ENCODE assay signal across 11 mouse cellular contexts in genomic region chr6:97792104-97792503, GRCm38 (mm10). TPM values are rescaled to one million over a fixed set of nuclear protein-coding genes. Genes with fewer than 3 reads are reported as not detected.
DNase-seq lines count a peak whose midpoint lies in the region; TF ChIP-seq lines count a peak whose summit lies in the region.
"Had no signal": no experiment of that assay in that cellular context is flagged by ENCODE, and none has a peak within 500 bp of the region (broad histone marks: within the 10 kb centered on the region; RNA-seq: fewer than 3 reads in every experiment).

No protein-coding gene starts in this region.

- peaks cover 4 to 10% of the 10 kb centered on the region in 2 experiments; a peak in 3 of 4 replicates for H3K4me1 ChIP-seq in CH12.LX (ENCODE audit: control insufficient read depth in 1 of 2, insufficient read depth in 2 of 2)
- H3K4me1 ChIP-seq in cortical plate, adult 2 months (ENCODE audit: control insufficient read depth, insufficient read depth, low read length) = no peaks in the 10 kb centered on the region
- H3K4me1 ChIP-seq: embryonic facial prominence, embryonic 13.5 days had no signal

- TF ChIP-seq POLR2A in CH12.LX (IDR thresholded peaks at IDR 0.05; ENCODE audit: low read depth, low read length) = no peak
- TF ChIP-seq POLR2A in cortical plate, adult 2 months (IDR thresholded peaks at IDR 0.05; ENCODE audit: extremely low read depth, insufficient read depth, low read length) = no peak

- peak in 1 of 2 experiments; percentile 71; a peak in 2 of 4 replicates for TF ChIP-seq CTCF in CH12.LX (conservative IDR thresholded peaks at IDR 0.05 in 1 of 2, IDR thresholded peaks at IDR 0.05 in 1 of 2; ENCODE audit: low read depth in 2 of 2, low read length in 2 of 2)
- TF ChIP-seq CTCF in cortical plate, adult 2 months (IDR thresholded peaks at IDR 0.05; ENCODE audit: extremely low read depth, insufficient read depth, low read length) = peak; percentile 49

- H3K27ac ChIP-seq in CH12.LX (ENCODE audit: insufficient read depth, low read depth) = no peak overlapping the region
- H3K27ac ChIP-seq in cortical plate, adult 2 months (ENCODE audit: insufficient read depth, low read length) = no peak overlapping the region
- H3K27ac ChIP-seq: embryonic facial prominence, embryonic 13.5 days had no signal

- no peaks in the 10 kb centered on the region for H3K27me3 ChIP-seq in CH12.LX (replicated peaks)
- H3K27me3 ChIP-seq: embryonic facial prominence, embryonic 13.5 days had no signal

- peaks cover 4% of the 10 kb centered on the region for H3K9me3 ChIP-seq in CH12.LX (replicated peaks; ENCODE audit: low read length)
- H3K9me3 ChIP-seq: embryonic facial prominence, embryonic 13.5 days had no signal

- H3K79me2 ChIP-seq in CH12.LX (replicated peaks; ENCODE audit: control insufficient read depth, extremely low read depth, insufficient read depth, poor library complexity, severe bottlenecking) = no peaks in the 10 kb centered on the region; the same call in 1 of the 2 replicates

- H3K4me3 ChIP-seq in CH12.LX (replicated peaks in 1 of 3; ENCODE audit: low read depth in 2 of 3, low read length in 2 of 3, poor library complexity in 1 of 3) = no peak overlapping the region
- H3K4me3 ChIP-seq in cortical plate, adult 2 months (ENCODE audit: insufficient read depth, low read length) = no peak overlapping the region
- H3K4me3 ChIP-seq: embryonic facial prominence, embryonic 13.5 days had no signal

- H3K36me3 ChIP-seq in CH12.LX (replicated peaks in 1 of 2; ENCODE audit: control insufficient read depth in 1 of 2, insufficient read depth in 1 of 2, low read length in 1 of 2) = no peaks in the 10 kb centered on the region
- H3K36me3 ChIP-seq: embryonic facial prominence, embryonic 13.5 days had no signal

- peak; percentile 38 for DNase-seq in adrenal gland, adult 2 months
- DNase-seq in adrenal gland, adult 8-10 months = no peak
- DNase-seq in kidney, postnatal 14 days = peak; percentile 31
- no peak for DNase-seq in kidney, adult 11 months
- DNase-seq in CH12.LX (ENCODE audit: extremely low read depth) (no peak), adipocyte (ENCODE audit: low spot score) (no peak)
- no peak for DNase-seq in right cerebral cortex, adult 2 months (ENCODE audit: low spot score in 2 of 2)
- DNase-seq: gastrocnemius, postnatal 36 days had no signal

- peak; percentile 43 for TF ChIP-seq RAD21 in CH12.LX (IDR thresholded peaks at IDR 0.05; ENCODE audit: low read depth, low read length)

- dilution Hi-C loops in CH12.LX (cut with MboI; ENCODE audit: extremely low pct_ligation_motif_present, extremely low pct_unique_long_range_greater_than_20kb, low sequenced_read_pairs) = no loop called here

- no peak overlapping the region for H3K9ac ChIP-seq in CH12.LX (ENCODE audit: insufficient read depth, low read depth)
- H3K9ac ChIP-seq: embryonic facial prominence, embryonic 13.5 days had no signal

- in situ Hi-C loops in CH12.LX (cut with MboI; ENCODE audit: low pct_ligation_motif_present, low pct_unique_long_range_greater_than_20kb, low sequenced_read_pairs) = no loop called here

- TF ChIP-seq EP300 in CH12.LX (IDR thresholded peaks at IDR 0.05; ENCODE audit: low read length) = no peak

- H3K4me2 ChIP-seq in CH12.LX (ENCODE audit: insufficient read depth, low read depth, poor library complexity, severe bottlenecking) = no peak overlapping the region
- H3K4me2 ChIP-seq: embryonic facial prominence, embryonic 13.5 days; midbrain, embryonic 11.5 days had no signal

TF ChIP-seq in CH12.LX, 34 proteins besides CTCF, POLR2A, EP300 and RAD21:
- TF ChIP-seq NELFE (IDR thresholded peaks at IDR 0.05; ENCODE audit: low read depth, low read length) (no peak), SMC3 (IDR thresholded peaks at IDR 0.05; ENCODE audit: low read depth, low read length) (peak; percentile 71)

RNA-seq across cellular contexts. Expression of gene Mitf, which starts 14.7 kb away (rescaled TPM):
- total RNA-seq in adrenal gland, adult 2 months (2021) = 1 to 10 TPM; 8.6 to 8.8 TPM
- 3.3 and 4.1 TPM in 2 replicates for polyA plus RNA-seq in adrenal gland, adult 2 months (2012; rRNA removed)
- 10 to 100 TPM in 2 of 4 experiments, 1 to 10 TPM in 2; 8.5 to 11.0 (median 9.9) TPM for total RNA-seq in adrenal gland, adult 8-10 months (2022)
- total RNA-seq in CH12.LX (2012; rRNA removed) = 3.6 and 3.9 TPM in 2 replicates
- total RNA-seq in CH12.LX (2014; rRNA removed) = 4.7 and 5.4 TPM in 2 replicates
- polyA plus RNA-seq in CH12.LX (2012; ENCODE audit: insufficient read length, low read depth) = 3.4 and 3.5 TPM in 2 replicates
- polyA plus RNA-seq in cortical plate, adult 2 months (2012; rRNA removed) = 5.8 and 6.0 TPM in 2 replicates

Comparison
In these comparisons a context has a peak if more than half of its experiments do, and no peak if none do; other contexts are left out.
1. DNase-seq: peak in adrenal gland, adult 2 months (single experiment) and kidney, postnatal 14 days (single experiment); none in adrenal gland, adult 8-10 months (single experiment), kidney, adult 11 months (single experiment), CH12.LX (single experiment), adipocyte (single experiment) and right cerebral cortex, adult 2 months (0 of 2).